Mouse (Mus musculus): ENCODE measurements at regions not wholly inside any gene's neighbourhood (a gene's known extent, or its start where the extent isn't known, plus 50 kb on each side); places are given as distances from the start of the nearest gene placed in this dataset.

DNA sequence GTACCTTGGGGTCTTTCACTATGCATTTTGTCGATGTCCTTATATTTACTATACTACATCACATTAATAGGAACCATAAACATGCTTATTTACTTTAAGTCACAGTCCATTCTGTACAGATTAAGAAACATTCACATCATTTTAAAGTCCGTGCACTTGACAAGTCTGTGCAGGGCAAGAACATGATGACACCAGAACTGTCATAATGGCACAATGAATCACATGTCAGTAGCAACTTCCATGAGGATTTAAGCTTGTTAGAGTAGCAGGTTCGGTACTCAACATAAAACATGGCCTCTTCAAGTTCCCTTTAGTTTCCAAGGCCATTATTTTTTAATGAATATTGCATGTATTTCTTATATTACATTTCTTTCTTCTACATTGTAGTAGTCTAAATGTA, 67.6 kb downstream of the Arrdc3 start:
- TF ChIP-seq CTCF (conservative IDR thresholded peaks at IDR 0.05; ENCODE audit: low read length) (no peak), POU5F1 (IDR thresholded peaks at IDR 0.05; ENCODE audit: borderline replicate concordance, low read length) (no peak)

Data from E14TG2a.4 (cell line).